Mouse (Mus musculus) stomach, embryonic 16.5 days (tissue): Measurements from ENCODE around the gene Rps2. TPM values are rescaled to one million over a fixed set of nuclear protein-coding genes. Genes with fewer than 3 reads are reported as not detected.

Experiments
- ATAC-seq: fragments of 200-750 bp; cut with Nextera tagmentation; 2 replicates; pipeline ENCODE4 v1.8.0; 2017; ENCODE audit warnings: moderate number of reproducible peaks, moderate TSS enrichment; ENCODE audit not compliant: insufficient read depth, low FRiP score
- H3K27ac ChIP-seq: fragments of 300-500 bp; sonication (generic); 2 replicates; pipeline ENCODE4 v1.5.1; 2014; ENCODE audit warnings: low read length
- H3K27me3 ChIP-seq: fragments of 300-500 bp; sonication (generic); 2 replicates; pipeline ENCODE4 v1.6.1; 2014; ENCODE audit warnings: low read length, control low read depth, mixed read lengths; ENCODE audit not compliant: control insufficient read depth, insufficient read depth
- H3K36me3 ChIP-seq: fragments of 300-500 bp; sonication (generic); 2 replicates; pipeline ENCODE4 v1.6.1; 2014; ENCODE audit warnings: low read length; ENCODE audit not compliant: control insufficient read depth, insufficient read depth
- H3K4me1 ChIP-seq: fragments of 300-500 bp; sonication (generic); 2 replicates; pipeline ENCODE4 v1.6.1; 2014; ENCODE audit warnings: low read length, control low read depth, mixed read lengths; ENCODE audit not compliant: control insufficient read depth, insufficient read depth
- H3K4me2 ChIP-seq: fragments of 300-500 bp; sonication (generic); 2 replicates; pipeline ENCODE4 v1.6.1; 2014; ENCODE audit warnings: low read depth, low read length, mixed read lengths
- H3K4me3 ChIP-seq: fragments of 300-500 bp; sonication (generic); replicated peaks from 2 replicates; pipeline ENCODE4 v1.5.1; 2014; ENCODE audit warnings: mild to moderate bottlenecking, low read length
- H3K9ac ChIP-seq: fragments of 300-500 bp; sonication (generic); 2 replicates; pipeline ENCODE4 v1.6.1; 2014; ENCODE audit warnings: low read length
- H3K9me3 ChIP-seq: fragments of 300-500 bp; sonication (generic); replicated peaks from 2 replicates; pipeline ENCODE4 v1.6.1; 2016; ENCODE audit warnings: low read length, control low read depth; ENCODE audit not compliant: control insufficient read depth
- WGBS: fragments of 180-500 bp; shearing (Covaris S2); extraction: QIAGEN DNeasy Blood & Tissue Kit; methylation state at CpG from one replicate; pipeline ENCODE4 v1.1.7; 2014; 5-methylcytosine and 5-hydroxymethylcytosine counted together
- polyA plus RNA-seq: library from polyadenylated mRNA; unstranded; fragments of >200 nt; fragmentation: Nextera tagmentation; extraction: Ambion mirVana; gene quantifications from 2 replicates; pipeline ENCODE4 v1.2.1, GENCODE M21; 2015

Gene Rps2
- polyA plus RNA-seq, 1 experiment from 2014 or later, result 1,212 TPM

DNA sequence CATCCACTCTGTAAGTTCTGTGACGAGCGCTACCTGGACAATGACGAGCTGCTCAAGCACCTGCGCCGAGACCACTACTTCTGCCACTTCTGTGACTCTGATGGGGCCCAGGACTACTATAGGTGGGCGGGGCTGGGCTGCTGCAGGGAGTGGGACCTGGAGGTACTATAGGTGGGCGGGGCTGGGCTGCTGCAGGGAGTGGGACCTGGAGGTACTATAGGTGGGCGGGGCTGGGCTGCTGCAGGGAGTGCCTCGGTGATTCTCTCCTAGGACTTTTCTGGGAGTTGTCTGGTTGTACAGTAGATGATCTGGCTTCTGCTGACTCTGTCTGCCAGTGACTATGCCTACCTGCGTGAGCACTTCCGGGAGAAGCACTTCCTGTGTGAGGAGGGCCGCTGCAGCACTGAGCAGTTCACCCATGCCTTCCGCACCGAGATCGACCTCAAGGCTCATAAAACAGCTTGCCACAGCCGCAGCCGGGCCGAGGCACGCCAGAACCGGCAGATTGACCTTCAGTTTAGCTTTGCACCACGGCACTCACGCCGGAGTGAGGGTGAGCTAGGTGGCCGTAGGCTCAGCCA is 40.3 kb upstream of the Rps2 start:
- H3K4me2 ChIP-seq, result no peak overlapping the region
- H3K4me1 ChIP-seq, result peaks cover 11% of the 10 kb centered on the region; the same call in 1 of the 2 replicates
- peak overlapping the region; percentile 11; the same call in 1 of the 2 replicates for H3K9ac ChIP-seq
- no peaks in the 10 kb centered on the region for H3K27me3 ChIP-seq
- H3K36me3 ChIP-seq, result peaks cover 23% of the 10 kb centered on the region
- no peaks in the 10 kb centered on the region for H3K9me3 ChIP-seq
- H3K27ac ChIP-seq, result peak overlapping the region; percentile 27; the same call in 1 of the 2 replicates
- H3K4me3 ChIP-seq, result no peak overlapping the region
- WGBS, result 81% methylated on average over 24 of the region's 24 CpGs
- ATAC-seq, result peak; percentile 87

DNA sequence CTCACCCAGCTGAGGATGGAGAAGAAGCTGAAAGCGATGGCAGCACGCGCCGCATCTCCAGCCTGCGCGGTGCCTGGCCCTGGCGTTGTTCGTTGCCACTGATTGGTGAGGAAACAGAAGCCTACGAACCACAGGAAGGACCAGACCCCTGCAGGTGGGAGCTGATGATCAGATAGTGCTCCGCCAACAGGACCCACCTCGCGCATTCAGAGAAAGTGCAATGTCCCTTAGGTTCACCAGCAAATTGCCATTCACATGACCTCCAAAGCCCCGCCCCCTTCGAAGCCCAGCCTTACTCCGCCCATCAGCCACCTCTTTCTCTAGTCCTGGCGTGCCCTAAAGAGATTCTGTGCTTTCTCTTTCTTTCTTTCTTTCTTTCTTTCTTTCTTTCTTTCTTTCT is 31.4 kb upstream of the Rps2 start:
- H3K9ac ChIP-seq, result no peak overlapping the region
- H3K36me3 ChIP-seq, result no peaks in the 10 kb centered on the region
- peaks cover 12% of the 10 kb centered on the region for H3K4me1 ChIP-seq
- no peak overlapping the region for H3K4me2 ChIP-seq
- 26% methylated on average over 16 of the region's 16 CpGs for WGBS
- no peak for ATAC-seq
- no peaks in the 10 kb centered on the region for H3K9me3 ChIP-seq
- no peak overlapping the region for H3K27ac ChIP-seq
- H3K4me3 ChIP-seq, result no peak overlapping the region
- H3K27me3 ChIP-seq, result peaks cover 44% of the 10 kb centered on the region

DNA sequence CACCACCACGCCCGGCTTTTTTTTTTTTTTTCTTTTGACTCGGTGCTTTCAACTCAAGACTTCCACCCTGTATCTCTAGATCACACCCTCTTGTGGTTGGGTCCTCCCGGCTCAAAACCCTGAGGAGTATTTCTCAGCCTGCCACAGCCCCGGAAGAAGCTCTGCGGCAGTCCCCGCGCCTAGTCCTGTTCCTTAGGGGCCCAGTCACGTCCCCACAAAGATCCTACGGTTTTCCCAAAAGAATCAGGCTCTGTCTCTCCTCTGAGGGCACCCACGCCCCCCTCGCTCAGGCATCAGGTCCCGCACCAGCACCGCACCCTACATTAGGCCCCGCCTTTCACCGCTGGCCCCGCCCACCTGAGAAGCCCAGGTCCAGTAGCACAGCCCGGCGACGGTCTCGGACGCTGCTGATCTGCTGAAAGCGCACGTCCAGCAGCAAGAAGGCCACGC is 30.7 kb upstream of the Rps2 start:
- Histone ChIP-seq H3K4me2 (peak overlapping the region; percentile 58), H3K27ac (no peak overlapping the region), H3K27me3 (peaks cover 44% of the 10 kb centered on the region), H3K9ac (peak overlapping the region; percentile 60), H3K4me3 (peak overlapping the region; percentile 46), H3K9me3 (no peaks in the 10 kb centered on the region), H3K36me3 (no peaks in the 10 kb centered on the region), H3K4me1 (peaks cover 12% of the 10 kb centered on the region)
- ATAC-seq, result peak; percentile 65
- 2% methylated on average over 25 of the region's 25 CpGs for WGBS

DNA sequence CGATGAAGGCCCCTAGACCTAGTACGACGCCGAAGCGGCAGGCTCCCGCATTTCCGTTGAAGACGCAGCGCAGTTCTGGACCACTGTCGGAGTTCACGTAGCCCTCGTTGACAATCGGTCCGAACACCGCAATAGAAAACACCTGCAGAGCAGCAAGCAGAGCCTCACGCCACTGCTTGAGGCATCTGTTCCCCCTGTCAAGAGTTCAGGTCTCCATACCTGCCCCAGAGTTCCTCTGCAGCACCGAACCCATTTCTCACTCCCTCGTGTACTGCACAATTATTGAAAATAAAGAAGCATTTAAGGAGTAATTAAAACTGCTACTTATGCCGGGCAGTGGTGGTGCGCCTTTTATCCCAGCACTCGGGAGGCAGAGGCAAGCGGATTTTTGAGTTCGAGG is 30.3 kb upstream of the Rps2 start:
- Histone ChIP-seq H3K9me3 (no peaks in the 10 kb centered on the region), H3K9ac (peak overlapping the region; percentile 60), H3K4me3 (peak overlapping the region; percentile 46), H3K4me1 (peaks cover 12% of the 10 kb centered on the region), H3K4me2 (peak overlapping the region; percentile 58), H3K27me3 (peaks cover 44% of the 10 kb centered on the region), H3K36me3 (no peaks in the 10 kb centered on the region), H3K27ac (no peak overlapping the region)
- WGBS, result 19% methylated on average over 23 of the region's 23 CpGs
- ATAC-seq, result no peak

DNA sequence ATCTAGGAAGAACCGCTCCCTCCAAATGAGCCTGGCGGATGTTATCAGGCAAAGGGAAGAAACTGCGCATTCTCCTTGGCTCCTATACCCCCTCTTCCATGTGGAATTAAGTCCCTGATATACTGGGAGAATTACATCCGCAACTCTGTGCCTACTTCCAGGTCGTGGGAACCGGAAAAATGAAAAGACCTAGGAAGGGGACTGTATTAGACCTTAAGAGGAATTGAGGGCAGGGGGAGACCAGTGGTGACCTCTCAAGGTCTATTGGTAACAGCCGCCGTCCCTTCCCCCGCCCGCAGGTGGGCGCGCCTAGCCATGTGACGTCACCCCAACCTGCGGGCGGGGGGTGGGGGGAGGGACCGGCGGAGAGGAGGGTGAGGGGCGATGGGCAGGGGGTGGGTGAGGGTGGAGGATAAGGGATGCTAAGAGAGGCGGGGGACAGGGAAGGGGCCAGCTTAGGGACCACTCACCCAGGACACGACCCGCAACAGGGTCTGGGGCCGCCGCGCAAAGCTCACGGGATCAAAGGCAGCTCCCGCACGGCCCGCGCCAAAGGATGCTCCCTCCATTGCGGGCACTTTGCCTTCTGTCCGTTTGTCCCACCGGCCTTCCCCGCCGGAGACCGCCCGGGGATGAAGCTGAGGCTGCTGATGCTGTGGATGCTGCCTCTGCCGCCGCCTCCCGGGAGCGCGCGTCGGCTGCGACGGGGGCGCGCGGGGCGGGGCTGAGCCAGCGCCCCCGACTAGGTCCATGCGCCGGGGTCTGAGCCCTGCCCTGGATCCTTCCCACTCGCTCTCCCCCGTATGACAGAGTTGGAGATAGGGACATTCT is 28.4 kb upstream of the Rps2 start, which contains the start of gene Syngr3:
TSS of gene Syngr3 (minus strand) at position 705 of the 831 bp plus-strand sequence.
- H3K4me1 ChIP-seq, result peaks cover 12% of the 10 kb centered on the region
- peak within 1 kb of the TSS; percentile 54 for H3K4me3 ChIP-seq
- no peak within 1 kb of the TSS for H3K27ac ChIP-seq
- H3K27me3 ChIP-seq, result peaks cover 44% of the 10 kb centered on the region
- WGBS, result 2% methylated on average over 51 of the region's 55 CpGs
- no peak for ATAC-seq
- peak within 1 kb of the TSS; percentile 79 for H3K4me2 ChIP-seq
- no peaks in the 10 kb centered on the region for H3K36me3 ChIP-seq
- peak within 1 kb of the TSS; percentile 61 for H3K9ac ChIP-seq
- no peaks in the 10 kb centered on the region for H3K9me3 ChIP-seq

DNA sequence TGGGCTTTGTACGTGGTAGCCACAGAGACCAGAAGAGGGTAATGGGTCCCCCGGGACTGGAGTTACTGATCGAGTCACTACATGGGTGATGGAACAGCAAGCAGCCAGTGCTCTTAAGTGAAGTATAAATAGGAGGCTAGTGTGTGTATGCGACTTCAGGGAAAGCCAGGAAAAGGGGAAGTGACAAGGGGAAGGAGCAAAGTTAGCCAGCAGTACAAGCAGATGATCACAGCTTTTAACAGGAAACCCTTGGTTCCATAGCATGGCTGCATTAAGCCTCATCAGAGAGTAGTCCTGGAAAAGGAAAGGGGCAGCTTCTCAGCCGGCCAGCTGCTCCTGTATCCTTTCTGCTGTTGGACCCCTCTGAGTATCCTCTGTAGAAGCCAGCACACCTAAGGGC is 25.5 kb upstream of the Rps2 start:
- H3K36me3 ChIP-seq, result no peaks in the 10 kb centered on the region
- H3K27ac ChIP-seq, result no peak overlapping the region
- H3K9ac ChIP-seq, result no peak overlapping the region
- peaks cover 23% of the 10 kb centered on the region for H3K4me1 ChIP-seq
- H3K4me3 ChIP-seq, result no peak overlapping the region
- WGBS, result 83% methylated on average over 5 of the region's 5 CpGs
- no peak for ATAC-seq
- no peaks in the 10 kb centered on the region for H3K9me3 ChIP-seq
- H3K27me3 ChIP-seq, result peaks cover 41% of the 10 kb centered on the region
- H3K4me2 ChIP-seq, result no peak overlapping the region

DNA sequence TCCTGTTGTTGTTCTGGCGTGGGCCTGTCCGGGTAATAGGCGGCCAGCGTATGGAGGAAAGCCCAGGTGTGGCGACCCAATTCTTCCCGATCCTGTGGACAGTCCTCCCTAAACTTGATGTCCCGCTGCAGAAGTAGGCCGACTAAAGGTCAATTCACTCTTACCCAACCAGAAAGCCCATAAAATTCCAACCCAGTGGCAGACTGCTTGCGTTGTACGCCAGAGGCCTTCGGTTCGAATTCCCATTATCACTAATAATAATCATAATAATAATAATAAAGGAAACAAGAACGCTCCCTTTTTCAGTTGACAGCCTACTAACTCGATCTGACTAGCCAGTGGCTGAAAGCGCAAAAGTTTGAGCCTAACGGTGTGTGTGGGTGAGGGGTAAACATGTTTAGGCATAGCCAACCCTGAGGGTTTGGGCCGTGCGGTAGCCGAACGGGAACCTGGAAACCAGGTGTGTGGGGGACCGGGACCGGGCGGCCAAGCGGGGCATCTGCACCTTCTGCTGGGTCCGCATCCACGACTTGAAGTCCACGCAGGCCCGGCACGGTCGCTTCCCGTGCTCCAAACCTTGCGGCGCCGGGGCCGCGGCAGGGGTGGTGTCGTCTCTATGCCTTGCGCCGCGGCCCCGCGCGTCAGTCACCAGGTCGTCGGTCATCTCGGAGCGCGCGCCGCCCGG is 22.4 kb upstream of the Rps2 start:
- Histone ChIP-seq H3K27ac (peak overlapping the region; percentile 91), H3K9me3 (no peaks in the 10 kb centered on the region), H3K36me3 (no peaks in the 10 kb centered on the region; the same call in 1 of the 2 replicates), H3K4me3 (peak overlapping the region; percentile 83), H3K27me3 (peaks cover 11% of the 10 kb centered on the region; the same call in 1 of the 2 replicates), H3K9ac (peak overlapping the region; percentile 92), H3K4me2 (peak overlapping the region; percentile 88), H3K4me1 (peaks cover 24% of the 10 kb centered on the region)
- WGBS, result 7% methylated on average over 51 of the region's 51 CpGs
- peak; percentile 5; the same call in 1 of the 2 replicates for ATAC-seq

DNA sequence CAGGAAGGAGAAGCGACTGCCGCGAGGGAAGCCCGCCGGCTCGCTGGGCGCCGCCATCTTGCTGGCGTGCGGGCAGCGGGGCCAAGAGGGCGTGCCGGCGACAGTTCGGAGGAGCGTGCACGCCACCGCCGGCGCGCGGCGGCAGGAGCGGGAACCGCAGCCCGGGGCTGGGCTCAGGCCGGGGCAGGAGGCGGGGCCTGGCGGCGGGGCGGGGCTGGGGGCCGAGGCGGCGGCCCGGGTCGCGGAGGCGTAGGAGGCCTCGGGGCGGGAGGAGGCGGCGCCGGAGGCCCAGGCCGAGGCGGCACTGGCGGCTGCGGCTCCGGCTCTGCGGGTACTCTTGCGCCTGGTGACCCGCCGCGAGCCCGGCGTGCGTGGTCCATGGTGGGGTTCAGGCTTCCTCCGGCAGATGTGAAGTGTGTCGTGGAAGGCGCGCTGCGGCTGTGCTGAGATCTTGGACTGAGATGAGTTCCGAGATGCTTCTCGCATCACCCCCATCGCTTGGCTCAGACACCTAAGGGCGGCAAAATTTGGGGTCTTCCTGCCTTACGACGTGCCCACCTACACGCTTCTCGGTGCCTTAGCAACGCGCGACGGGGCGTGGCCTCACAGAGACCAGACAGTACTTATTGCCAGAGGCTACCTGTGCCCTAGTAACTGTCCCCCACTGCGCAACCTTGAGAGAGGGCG is 21.8 kb upstream of the Rps2 start, which contains the start of the genes Gfer and Noxo1:
TSS of gene Gfer (minus strand) at position 146 of the 687 bp plus-strand sequence.
TSS of gene Noxo1 (plus strand) at position 224 of the 687 bp plus-strand sequence.
- H3K4me2 ChIP-seq, result peak within 1 kb of the TSS; percentile 88
- peak within 1 kb of the TSS; percentile 91 for H3K27ac ChIP-seq
- peak; percentile 94 for ATAC-seq
- H3K4me1 ChIP-seq, result peaks cover 24% of the 10 kb centered on the region
- WGBS, result under 1% methylated on average over 73 of the region's 76 CpGs
- no peaks in the 10 kb centered on the region; the same call in none of the 2 replicates for H3K36me3 ChIP-seq
- no peaks in the 10 kb centered on the region for H3K9me3 ChIP-seq
- H3K27me3 ChIP-seq, result peaks cover 4% of the 10 kb centered on the region; the same call in 1 of the 2 replicates
- H3K9ac ChIP-seq, result peak within 1 kb of the TSS; percentile 92
- H3K4me3 ChIP-seq, result peak within 1 kb of the TSS; percentile 83
